Mouse (Mus musculus) cerebellum, postnatal 14 days (tissue): ENCODE measurements around the gene Foxm1.
A peak's percentile ranks its signal among the peaks of the same experiment; 100 is the strongest.

Experiments
- DNase-seq, 2 experiments: peaks; one replicate each; pipeline ENCODE4 v3.0.0; 2021; ENCODE audit warnings: mixed read lengths in 2 of 2

Gene Foxm1

DNA sequence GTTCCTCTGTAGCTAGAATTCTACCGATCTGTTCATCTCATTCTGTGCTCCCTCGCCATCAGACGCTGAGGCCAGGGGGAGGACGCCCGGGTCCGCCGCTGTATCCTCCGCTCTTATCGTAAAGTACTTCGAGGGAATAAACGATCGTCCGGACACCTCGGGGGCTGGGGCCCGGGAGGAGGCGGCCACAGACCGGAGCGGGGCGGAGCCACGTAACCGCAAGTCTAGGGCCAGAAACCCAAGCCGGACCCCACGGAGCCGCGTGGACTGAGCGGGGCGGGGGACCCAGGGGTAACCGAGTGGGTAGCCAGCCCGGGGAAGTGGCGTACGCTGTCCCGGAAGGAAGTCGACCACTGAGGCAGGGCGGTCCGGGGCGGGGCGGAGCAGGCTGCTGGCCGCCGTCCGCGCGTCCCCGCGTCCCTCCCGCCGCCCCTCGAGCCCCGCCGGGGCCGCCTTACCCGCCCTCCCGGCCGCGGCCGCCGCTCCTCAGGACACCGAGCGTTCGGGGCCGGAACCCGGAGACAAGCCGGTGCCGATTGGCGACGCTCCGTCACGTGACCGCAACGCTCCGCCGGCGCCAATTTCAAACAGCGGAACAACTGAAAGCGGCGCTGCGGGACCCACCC lies at the start of gene Foxm1, which contains the start of gene Rhno1:
Gene Foxm1, plus strand, starts transcription at position 587 of the 626 bp plus-strand sequence.
Gene Rhno1, minus strand, starts transcription at position 531 of the 626 bp plus-strand sequence.
- peak; percentile 89 to 90 for DNase-seq

DNA sequence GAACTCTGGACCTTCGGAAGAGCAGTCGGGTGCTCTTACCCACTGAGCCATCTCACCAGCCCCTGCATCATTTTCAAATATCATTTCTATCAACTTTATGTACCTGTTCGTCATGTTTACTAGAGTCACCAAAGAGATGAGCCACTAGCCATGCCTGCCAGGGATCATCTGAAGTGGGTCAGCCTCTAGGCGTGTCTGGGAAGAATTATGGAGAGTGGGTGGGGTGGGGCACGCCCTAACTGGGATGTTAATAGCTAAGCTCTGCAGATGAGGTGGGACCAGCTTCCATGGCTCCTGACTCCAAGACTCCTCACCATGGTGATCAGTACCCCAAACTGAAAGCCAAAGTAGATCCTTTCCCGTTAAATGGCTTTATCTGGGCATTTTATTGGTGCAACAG lies 48.0 kb upstream of the Foxm1 start:
- no peak for DNase-seq

DNA sequence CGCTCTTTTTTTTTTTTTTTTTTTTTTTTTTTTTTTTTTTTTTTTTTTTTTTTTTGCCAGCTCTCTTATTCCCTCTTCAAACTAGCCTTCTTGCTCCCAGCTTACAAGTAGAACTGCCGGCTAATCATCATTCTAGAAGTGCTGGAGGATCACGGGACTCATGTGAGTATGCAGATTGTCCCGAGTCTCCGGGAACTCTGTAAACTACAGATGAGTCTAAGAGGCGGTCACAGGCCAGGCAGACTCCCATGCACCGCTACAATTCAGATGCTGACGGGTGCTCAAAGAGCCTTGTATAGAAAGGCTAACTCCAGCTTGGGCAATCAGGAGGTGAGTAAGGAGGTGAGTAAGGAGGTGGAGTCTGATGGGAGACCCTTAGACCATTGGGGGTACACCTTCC lies 47.2 kb upstream of the Foxm1 start:
- DNase-seq, result no peak

DNA sequence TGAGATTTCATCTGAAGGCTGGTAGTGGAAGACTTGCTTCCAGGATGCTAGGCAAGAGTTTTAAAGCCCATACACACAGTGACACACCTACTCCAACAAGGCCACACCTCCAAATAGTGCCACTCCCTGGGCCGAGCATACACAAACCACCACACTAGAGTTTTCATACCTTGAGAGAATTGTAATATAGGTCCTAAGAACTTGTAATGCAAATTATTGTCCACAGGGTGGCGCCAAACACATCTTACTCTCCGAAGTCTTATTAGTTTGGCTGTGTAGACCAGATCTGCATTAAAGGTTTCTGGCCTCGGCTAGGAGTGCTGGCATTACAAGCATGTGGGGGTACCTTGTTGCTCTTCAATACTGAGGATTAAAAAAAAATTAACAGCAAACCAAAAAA lies 44.5 kb upstream of the Foxm1 start:
- DNase-seq, result peak; percentile 75 to 76

DNA sequence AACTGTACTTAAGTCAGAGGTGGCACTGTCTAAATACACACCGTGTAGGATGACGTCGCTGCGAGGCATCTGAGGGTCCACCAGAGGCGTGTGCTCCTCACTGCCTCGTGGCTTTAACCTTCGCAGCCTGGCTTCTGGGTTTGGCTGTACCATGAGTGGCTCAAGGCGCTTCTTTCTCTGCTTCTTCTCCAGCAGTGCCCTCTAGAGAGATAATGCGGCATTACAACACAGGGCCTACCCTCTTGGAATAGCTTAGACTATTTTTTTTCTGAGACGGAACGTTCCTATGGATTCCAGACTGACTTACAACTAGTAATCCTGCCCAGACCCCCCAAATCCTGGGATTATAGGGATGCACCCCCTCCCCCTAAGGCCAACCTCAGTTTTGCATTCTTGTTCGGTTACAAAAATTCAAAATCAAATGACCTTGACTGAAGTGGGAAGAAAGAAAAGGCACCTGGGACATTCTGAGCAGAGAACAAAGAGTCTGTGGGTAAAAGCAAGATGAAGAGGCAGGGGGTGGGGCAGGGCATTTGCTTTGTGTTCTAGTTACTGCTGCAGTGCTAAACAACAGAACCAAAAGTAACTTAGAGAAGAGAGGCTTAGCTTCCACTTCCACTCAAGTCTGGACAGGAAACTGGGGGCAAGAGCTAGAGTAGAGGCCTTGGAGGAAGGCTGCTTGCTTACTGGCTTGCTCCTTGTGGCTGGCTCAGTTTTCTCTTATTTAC lies 28.2 kb upstream of the Foxm1 start:
- DNase-seq, result peak; percentile 86 to 93

DNA sequence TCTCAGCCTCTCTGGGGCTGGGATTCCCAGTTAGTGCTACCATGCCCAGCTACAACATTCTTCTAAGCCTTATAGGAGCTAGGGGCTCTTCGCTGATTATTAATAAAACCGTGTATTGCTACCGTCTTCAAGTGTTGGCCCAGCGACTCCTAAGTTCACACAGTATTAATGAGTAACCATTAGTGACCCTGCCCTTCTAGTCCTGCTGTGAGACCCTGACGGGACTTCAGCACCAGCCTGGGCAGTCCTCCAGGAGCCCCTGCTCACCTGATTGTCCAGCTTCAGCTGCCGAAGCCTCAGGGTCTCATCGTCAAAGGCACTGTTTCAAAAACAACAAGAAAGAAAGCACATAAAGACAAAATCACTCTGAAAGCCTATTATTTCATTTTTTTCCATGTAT lies 25.3 kb upstream of the Foxm1 start:
- no peak for DNase-seq

DNA sequence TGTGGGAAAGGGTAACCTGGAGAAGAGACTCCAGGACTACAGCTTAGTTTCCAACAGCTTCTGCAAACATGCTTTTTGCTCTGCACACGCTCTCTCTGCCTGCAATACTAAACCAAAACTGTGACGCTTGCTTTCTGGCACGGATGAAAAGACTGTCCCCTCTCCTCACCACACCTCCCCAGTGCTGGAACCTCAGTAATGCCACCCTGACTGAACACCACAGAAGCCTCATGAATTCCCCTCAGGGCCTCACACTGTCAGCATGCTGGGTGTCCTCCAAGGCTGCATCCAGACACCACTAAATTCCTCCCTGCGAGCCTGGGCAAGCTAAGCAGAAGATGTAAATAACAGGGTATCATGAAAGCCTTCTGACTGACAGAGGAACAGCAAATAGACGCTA lies 23.9 kb upstream of the Foxm1 start:
- DNase-seq, result no peak

DNA sequence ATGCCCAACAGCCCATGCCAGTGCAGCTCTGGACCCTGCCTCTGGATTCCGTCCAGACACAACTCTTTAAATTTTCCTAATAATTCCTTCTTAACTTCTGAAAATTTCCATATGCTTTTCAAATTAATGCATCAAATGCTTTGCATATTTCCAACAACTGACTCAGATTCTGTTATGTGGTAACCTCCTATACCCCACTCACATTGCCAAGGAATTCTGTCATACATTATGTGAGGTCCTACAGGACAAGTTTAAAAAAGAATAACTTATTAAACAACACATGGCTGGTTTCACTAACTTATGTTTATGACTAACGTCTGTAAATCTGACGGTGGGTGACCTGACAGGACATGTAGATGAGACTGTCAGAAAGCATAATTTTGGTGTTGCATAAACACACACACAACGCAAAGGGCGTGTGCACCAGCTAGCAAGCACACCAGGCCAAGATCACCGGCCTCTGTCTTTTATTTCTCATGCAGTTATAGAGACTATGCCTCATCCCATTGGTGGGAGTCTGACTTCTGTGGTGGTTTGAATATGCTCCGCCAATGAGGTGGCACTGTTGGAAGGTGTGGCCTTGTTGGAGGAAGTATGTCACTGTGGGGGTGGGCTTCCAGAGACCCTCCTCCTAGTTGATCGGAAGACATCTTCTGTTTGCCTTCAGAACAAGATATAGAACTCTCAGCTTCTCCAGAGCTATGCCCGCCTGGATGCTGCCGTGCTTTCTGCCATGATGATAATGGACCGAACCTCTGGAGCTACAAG lies 20.6 kb upstream of the Foxm1 start:
- no peak for DNase-seq

DNA sequence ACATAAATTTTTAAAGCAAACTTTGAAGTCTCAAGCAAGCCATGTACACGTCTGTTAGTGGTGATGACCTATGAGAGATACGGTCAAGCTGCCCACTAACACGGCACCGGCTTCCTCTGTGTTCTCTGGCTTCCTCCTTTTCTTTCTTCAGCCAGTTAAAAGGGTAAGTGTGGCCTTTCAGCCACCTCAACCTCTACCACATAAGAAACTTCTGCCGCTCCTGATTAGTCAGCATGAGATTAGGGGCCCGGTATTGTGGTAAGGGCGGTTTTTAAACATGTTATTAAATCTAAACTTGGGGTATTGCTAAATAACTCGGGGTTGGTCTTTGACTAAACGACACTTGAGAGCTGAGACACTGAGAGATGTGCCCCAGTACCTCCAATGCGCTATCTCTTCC lies 17.1 kb upstream of the Foxm1 start:
- DNase-seq, result no peak

DNA sequence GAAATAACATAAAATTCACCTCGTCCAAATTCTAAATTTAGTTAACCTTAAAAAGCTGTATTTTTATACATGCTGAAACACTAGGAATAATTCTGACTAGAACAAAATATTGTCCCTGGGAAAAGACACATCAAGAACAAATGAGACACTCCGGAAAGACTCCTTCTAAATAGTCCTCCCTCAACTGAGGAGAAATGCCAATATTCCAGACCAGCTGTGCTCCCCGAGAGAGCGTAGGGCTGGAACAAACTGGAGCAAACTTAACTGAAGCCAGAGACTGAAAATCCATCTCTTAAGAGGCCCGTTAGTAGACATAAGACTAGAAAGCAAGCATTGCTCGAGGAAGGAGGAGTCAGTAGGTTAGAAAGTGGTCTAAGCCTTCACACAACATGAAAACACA lies 16.0 kb upstream of the Foxm1 start:
- DNase-seq, result no peak

DNA sequence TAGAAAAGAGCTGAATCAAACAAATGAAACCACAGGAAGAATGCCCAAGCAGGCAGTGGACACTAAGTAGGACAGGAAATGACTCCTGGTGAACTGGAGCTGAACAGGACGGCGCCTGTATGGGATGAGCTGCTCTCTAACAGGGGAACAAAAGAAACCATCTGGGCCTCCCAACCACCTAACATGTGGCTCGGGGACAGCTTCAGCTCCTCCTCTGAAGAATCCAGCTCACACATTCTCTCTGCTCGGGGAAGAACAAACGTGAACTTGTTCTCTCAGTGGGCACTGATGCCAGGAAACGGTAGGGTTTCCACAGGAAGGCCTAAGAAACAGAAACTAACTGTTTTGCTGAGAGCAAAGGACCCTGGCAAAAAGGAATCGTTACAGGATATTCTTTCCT lies 13.1 kb upstream of the Foxm1 start:
- DNase-seq, result no peak

DNA sequence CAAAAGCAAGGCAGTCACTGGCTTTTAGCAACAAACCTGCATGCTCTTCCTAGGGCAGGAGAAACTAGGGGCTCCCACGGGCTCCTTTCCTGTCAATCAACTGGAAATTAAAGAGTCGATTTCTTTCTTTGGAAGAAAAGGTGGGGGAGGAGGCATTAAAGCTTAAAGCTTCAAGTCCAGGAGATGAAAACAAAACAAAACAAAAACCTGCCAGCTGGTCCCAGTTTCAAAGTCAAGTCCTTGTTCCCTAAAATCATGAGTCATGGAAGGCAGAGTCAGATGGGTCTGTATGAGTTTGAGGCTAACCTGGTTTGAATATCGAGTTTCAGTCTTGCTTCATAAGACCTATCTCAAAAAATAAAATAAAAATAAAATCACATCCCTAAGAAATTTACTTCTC lies 8.6 kb upstream of the Foxm1 start:
- DNase-seq, result no peak

DNA sequence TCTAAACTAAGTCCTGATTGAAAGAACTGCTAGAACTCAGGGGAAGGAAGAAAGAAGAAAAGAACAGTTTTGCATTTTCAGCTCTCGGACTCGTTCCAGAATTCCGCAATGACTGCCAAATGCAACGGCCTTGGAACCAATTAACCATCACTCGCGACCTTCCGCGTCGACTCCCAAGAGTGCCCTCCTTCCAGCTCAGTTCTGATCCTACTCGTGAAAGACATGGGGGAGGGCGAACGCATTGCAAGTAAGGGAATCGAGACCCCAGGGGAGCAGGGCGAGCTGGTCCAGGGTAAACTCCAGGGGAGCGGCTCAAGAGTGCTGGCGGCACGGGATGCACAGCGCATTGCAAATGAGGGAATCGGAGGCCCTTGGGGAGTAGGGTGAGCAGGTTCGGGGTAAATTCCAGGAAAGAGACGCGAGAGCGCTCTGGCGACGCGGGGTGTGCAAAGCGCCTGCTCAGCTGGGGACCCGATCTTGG lies 7.5 kb upstream of the Foxm1 start:
- peak; percentile 60 to 62 for DNase-seq

DNA sequence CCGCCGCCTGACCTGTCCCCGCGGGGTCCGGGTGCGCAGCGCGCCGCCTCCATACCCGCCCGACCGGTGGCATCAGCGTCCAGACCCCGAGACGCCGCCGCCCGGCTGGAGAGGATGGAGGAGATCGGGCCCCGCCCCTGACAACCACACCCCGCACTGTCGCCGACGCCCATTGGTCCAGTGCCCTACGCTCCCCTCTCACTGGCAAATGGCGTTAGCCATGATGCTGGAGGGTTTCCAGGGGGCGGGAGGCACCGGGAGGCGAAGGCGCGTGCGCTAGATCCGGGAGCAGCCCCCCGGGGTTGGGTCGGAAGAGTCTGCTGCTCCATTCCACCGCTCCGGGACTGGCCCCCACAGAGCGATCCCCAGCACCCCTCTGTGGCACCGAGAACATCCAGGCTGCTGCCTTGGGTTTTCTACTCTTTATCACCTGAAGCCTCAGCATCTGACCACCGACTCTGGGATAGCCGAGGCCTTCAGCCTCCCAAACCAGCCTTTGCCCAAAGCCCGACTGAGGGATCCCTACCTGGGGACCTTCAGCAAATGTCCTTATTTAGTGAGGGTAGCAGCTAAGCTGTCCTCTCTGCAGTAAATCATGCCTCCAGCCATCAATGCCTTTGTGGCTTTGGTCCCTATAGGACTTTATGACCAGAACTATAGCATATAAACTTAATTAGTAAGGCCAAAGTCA lies 6.9 kb upstream of the Foxm1 start, which contains the start of gene Tulp3:
Gene Tulp3, minus strand, starts transcription at position 126 of the 691 bp plus-strand sequence.
- peak; percentile 99 to 100 for DNase-seq

DNA sequence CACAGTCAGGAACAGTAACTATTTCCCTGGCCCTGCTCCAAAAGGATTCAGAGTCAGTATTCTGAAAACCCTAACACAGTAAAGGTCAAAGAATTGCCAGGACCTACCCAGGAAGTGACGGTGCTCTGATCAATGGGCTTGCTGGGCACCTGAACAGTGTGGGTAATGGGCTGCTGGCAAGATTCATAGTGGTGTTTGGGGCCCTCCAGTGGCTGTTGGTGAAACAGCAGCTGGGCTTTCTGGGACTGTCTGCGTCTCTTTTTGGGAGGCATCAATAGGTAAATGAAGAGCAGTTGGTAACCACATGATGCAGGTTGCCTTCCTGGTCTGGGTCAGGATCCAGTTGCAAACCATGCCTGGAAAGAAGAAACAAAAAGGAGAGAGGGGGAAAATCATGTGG lies 3.8 kb upstream of the Foxm1 start:
- peak; percentile 86 for DNase-seq

DNA sequence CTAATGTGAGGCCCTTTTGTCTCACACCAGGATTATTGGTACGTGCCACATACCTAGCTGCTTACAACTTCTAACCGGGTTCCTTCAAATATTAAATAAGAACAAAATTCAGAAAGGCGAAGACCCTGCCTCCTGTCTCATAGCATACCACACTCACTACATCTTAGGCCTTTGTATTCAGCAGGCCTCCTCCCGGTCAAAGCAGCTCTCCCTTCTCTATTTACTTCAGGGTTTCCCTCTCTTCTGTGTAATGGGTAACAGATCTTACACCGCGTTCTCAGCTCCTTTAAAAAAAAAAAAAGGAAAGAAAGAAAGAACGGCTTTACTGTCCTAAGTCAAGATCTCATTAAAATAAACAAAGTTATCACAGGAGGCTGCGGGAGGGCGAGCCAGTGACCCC lies 866 bp upstream of the Foxm1 start:
- DNase-seq, result no peak

DNA sequence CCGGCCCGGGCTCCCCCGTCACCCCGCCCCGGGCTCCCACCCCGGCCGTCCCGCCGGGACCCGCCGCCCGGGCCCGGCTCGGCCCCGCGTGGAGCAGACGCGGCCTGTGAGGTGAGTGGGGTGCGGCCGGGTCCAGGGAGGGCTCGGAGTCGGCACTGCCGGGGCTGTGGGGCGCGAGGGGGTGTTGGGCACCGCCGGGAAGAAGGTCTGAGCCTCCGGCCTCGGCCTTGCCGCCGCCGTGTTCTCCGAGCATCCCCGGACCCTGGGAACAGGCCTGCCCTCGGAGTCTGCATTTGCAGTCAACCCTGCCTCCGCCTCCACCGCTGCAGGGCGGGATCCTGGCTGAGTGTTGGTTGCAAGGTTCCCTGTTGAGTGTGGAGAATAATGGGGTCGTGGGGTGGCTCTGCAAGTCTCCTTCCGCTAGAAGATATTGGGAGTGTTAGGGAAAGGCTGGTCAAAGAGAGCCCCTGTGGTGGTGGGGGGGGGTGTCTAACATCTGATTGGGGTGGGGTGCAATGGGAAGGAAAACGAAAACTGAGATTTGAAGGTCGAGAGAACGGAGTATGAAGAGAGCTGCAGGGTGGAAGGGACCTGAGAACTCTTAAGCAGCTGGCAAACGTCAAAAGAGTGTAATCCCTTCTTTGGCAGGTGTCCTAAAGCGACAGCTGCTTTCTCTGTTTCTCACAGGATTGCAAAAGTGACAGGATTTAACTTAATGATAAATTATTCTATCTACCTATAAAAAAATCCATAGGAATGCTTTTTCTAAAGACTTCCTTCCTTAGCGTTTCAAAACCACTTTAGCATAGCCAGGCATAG lies 449 bp downstream of the Foxm1 start:
- DNase-seq, result no peak

DNA sequence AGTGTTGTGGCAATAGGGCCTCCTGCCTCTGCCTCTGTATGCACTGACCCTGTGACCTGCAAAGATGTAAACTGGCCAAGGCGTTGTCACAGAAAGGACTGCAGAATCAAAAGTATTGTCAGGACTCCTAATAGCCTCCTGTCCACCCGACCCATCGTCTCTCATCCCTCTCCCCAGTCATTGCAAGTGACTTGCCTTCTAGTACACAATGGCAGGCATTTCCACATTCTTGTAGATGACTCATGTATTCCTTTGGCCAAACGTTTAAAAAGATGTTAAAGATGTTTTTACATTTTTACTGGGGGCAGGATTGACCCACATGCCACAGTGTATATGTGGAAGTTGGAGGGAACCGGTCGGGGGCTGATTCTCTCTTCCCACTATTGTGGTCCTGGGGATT lies 2.0 kb downstream of the Foxm1 start:
- no peak for DNase-seq

DNA sequence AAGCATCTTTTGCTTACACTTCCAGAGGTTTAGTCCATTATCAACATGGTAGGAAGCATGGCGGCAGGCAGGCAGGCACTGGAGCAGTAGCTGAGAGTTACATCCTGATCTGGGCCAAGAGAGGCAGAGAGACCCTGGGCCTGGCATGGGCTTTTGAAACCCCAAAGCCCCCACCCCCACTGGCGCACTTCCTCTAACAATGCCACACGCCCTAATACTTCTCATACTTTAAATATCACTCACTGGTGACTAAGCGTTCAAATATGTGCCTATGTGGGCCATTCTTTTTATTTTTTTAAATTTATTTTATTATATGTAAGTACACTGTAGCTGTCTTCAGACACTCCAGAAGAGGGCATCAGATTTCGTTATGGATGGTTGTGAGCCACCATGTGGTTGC lies 3.7 kb downstream of the Foxm1 start:
- no peak for DNase-seq

DNA sequence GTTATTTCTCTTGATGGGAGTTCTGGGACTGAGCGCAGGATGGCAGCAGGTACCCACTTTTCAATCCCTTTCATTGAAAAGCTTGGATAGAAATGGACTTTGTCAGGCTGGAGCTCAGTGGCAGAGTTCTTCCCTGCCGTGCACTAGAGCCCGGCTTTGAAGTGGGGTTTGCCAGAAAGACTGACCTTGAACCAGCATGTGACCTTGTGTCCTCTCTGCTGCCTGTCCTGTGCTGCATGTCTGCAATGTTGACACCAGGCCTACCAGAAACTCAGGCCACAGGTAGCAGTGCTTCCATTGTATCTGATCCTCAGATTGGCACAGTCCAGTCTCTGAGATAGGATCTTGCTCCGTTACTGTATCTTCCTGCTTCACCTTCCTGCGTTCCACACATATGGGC lies 7.3 kb downstream of the Foxm1 start:
- peak; percentile 31 to 32 for DNase-seq

DNA sequence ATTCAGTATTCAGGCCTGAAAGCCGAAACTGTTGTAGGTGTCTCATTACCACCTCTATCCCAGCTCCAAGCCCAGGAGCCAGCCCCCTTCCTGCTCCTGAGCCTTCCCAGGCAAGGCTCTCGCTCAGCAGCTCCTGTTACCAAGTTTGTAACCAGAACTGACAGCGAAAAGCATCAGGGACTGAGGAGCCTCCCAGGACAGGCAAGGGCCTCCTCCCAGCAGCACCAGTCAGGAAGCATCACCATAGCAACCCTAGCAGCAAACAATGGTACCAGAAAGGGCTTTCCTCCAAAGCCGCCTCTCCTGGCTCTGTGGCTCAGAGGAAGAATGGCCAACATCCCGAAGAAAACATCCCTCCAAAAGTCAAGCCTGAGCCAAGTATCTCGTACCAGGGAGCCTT lies 12.4 kb downstream of the Foxm1 start, which contains the start of the genes Tex52 and Gm44596:
Gene Tex52, plus strand, starts transcription at position 265 of the 400 bp plus-strand sequence.
Gene Gm44596, plus strand, starts transcription at position 312 of the 400 bp plus-strand sequence.
- no peak for DNase-seq
